Mouse (Mus musculus): ENCODE results near the gene Crebbp.

Gene Crebbp

DNA sequence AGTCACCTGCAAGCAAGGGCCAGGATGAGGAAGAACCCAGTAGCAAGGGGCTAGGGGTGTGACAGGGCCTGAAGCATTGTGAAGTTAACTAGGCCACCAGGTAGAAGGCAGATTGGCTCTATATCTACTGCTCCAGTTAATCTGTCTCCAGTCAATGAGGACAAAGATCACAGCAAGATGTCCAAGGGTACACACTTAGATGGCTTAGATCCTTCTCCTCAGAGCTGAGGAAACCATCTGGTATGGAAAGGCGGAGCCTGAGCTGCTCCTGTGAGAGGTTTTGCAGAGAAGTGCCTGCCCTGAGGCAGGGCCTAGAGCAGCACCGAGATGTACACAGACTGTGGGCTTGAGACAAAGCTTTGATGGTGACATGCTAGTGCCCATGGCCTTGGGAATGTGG is 169.7 kb downstream of the Crebbp start:
- DNase-seq (ENCODE audit: low spot score), result no peak

- no peak for DNase-seq (ENCODE audit: low spot score)
Observed at GRCm38 (mm10) chr16:4041646-4042045, 172.2 kb downstream of the Crebbp start.

DNA sequence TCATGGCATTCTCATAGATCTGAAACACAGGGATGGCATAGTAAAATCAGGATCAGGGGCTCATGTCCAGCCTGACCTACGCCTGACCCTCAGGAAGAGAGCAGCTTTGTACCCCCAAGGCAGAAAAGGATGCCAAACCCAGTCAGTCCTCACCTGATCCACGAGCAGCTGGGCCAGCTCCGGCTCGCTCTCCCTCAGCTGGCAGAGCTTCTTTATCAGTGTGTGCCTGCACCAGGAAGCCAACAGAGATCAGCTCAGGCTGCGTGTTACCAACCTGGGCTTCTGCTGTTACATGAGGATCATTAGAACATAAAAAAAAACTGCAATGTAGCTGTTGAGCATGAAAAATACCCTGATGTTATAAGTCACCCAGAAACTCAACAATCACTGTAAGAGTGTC is 173.6 kb downstream of the Crebbp start:
- DNase-seq (ENCODE audit: low spot score), result no peak

- DNase-seq (ENCODE audit: low spot score), result no peak
Observed at GRCm38 (mm10) chr16:4037690-4038089, 176.1 kb downstream of the Crebbp start.

DNA sequence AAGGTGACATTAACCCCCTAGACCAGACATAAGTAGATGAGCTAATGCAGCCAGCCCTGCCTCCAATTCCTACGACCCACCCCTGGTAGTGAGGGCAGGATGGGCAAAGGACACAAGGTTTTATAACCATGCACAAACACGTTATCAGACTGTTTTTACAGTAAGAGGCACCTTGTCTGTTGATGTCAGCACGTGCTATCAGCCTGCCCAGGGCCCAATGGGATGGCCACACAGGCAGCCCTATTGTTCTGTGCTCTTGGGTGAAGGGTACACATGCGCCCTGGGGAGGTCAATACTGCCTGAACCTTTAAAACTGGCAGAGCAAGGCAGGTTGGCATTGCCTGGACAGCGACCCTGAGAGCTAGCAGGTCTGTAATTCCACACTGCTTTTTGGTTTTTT is 177.0 kb downstream of the Crebbp start, which contains the start of gene Dnase1:
TSS of gene Dnase1 (plus strand) at position 136 of the 400 bp plus-strand sequence.
- DNase-seq (ENCODE audit: low spot score), result no peak

DNA sequence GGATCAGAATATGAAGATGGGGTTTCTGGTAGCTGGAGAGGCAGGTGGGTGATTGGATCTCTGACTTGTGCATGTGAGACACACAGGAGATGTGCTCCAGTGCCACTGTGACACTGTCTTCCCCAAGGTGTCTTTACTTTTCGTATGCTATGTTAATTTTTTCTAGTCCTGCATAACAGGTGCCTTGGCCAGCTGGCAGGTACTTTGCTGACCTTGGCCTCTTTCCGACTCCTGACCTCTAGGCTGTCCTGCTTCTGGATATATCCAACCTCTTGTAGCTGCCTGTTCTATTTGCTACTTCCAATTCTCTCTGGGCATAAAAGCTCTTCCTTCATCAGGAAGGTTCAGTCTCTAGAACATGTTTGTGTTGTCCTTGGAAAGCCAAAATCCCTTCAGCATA is 178.2 kb downstream of the Crebbp start:
- no peak for DNase-seq (ENCODE audit: low spot score)

- no peak for DNase-seq (ENCODE audit: low spot score)
Observed at GRCm38 (mm10) chr16:4034476-4034875, 179.3 kb downstream of the Crebbp start.

DNA sequence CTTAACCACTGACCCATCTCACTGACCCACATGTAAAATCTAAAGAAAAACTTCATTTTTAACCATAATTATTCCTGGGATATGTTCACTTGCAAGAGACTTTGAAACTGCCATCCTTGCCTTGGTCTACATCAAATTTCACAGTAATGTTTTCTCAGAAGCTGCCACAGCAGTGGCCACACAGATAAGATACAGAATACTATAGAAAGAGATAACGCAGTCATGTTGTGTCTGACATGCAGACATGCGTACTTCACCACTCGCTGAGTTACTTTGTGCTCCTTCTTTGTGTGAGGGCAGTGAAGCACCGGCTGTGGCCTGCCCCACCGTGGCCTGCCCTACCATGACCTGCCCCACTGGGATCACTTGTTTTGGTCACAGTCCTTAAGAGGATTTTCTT is 179.8 kb downstream of the Crebbp start:
- DNase-seq (ENCODE audit: low spot score), result no peak

DNA sequence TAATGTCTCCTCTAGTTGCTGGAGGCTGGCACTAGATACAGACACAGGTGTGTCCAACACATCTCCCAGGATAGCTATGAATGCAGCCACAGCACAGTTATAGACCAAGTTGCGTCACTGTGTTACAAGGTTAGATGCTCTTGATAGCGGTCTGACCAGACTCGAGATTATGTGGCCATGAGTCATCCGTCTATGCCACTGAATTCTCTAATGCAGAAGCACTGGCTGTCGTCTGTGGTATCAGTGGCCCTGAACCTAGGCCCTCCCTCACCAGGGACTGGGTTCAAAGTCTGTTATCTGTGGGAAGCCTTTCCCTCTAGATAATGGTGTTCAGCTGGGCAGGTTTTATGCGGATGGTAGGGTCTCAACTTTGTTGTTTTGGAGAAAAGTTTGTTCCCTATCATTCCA is 181.5 kb downstream of the Crebbp start:
- no peak for DNase-seq (ENCODE audit: low spot score)

DNA sequence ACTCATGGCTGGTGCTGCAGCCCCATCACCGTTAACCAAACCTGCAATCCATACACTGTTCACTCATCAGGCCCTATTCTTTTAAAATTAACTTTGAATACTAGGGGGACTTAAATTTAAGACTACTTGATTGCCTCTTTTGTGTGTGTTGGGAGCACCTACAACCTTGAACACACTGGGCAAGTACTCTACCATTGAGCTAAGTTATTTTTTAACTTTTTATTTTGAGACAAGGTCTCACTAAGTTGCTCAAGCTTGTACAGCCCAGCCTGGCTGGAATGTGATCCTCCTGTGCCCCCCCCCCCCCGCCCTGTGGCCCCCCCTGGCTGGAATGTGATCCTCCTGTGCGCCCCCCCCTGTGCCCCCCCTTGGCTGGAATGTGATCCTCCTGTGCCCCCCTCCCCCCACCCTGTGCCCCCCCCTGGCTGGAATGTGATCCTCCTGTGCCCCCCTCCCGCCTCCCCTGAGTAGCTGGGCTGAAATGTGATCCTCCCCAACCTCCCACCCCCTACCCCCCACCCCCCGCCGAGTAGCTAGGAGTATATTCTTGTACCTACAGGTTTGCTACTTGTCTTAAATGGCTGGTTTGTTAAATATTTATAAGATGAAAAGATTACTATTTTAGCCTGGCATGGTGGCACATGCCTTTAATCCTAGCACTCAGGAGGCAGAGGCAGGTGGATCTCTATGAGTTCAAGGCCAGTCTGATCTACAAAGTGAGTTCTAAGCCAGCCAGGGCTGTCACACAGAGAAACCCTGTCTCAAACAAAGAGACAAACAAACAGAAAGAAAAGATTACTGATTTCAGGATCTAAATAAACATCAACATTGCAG is 182.1 kb downstream of the Crebbp start:
- DNase-seq (ENCODE audit: low spot score), result no peak
